Mouse (Mus musculus): ENCODE measurements at regions not wholly inside any gene's neighbourhood (a gene's known extent, or its start where the extent isn't known, plus 50 kb on each side); places are given as distances from the start of the nearest gene placed in this dataset.
A peak's percentile ranks its signal among the peaks of the same experiment; 100 is the strongest.

DNA sequence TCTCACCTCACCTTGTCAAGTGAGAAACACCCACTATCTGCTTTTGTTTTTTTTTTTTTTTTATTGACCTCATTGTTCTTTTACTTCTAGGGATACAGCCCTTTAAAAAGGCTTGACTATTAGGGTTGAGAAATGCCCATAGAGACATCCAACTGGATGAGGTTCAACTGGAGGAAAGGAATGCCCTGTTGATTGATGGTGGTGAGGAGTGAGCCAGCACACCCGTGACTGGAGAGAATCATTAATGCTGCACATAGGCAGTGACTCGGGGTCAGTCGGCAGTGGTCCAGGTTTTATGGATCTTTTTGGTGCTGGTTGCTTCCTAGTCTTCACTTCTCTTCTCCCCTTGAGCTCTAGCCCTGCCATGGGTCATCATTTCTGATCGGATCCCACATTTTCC lies 82.9 kb upstream of the Cryz start:
- no peak for DNase-seq

DNA sequence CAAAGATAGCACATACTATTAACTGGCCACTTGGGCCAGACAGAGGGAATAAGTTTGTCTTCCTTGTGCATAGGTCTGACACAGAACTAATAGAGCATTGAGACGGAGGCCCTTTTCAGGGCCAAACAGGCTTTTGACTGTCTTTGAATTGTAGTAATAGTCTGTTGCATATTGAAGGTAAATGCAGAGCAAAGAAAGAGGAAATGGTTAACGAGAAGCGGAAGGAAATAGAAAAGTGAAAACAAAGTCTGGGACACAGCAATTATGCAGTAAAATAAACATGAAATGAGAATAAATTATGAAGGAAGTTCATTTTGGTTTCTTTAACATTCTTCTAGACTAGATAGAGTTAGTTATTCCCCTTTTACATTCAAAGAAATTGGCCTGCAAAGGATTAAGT lies 86.4 kb upstream of the Cryz start:
- DNase-seq: no peak

DNA sequence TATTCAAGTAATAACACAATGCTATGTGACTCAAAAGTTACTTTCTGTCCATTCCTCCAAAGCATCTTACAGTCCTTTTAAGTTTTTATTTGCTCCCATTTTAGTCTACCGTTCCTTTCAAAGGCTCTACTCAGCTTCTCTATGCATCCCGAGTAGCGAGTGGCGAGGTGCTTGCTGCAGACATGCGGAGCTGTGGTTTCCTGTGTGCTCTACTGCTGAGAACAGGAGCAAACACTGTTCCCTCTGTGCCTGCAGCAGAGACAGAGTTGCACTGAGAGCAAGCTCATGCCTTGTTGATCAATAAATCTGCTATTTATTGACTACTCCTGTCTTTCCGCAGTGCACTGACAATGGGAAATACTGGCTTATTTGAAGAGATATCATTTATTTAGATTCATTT lies 87.1 kb upstream of the Cryz start:
- DNase-seq: no peak

DNA sequence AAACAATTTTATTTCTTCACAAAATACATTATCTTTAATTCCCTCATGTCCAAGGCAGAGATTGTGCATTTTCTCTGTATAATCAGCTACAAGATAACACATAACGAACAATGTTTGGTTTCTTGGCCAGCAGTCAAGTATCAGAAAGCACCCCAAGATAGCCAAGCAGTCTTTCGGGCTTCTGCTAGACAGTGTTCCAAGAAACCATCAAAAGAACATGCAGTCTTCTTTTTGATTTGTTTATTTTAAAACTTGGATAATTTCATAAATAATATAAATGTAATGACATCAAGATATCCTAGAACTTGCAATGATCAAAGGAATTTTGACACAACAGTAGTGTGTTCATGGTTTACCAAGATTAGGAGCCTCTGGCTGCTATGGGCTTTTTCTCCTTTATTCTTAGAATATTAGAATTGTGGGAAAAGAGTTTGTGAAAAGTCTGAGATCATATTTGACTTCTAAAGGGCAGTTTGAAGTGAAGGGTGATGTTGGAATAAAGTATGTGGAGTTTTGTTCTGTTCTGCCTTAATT lies 103.1 kb upstream of the Cryz start:
- DNase-seq: no peak

DNA sequence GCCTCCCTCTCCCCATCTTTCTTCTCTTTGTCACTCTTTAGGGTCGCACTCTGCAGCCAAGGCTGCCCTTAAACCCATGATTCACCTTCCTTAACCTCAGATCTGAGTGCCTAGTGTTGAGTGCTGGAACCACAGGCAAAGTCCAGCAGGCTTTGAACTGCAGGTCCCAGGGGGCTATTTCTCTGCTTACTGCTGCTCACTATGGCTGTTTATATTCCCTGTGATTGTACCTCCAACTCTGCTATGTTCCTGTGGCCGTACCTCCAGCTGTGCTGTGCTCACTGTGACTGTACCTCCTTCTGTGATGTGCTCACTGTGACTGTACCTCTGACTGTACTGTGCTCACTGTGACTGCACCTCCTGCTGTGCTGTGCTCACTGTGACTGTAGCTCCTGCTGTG lies 124.1 kb upstream of the Cryz start:
- DNase-seq: no peak

DNA sequence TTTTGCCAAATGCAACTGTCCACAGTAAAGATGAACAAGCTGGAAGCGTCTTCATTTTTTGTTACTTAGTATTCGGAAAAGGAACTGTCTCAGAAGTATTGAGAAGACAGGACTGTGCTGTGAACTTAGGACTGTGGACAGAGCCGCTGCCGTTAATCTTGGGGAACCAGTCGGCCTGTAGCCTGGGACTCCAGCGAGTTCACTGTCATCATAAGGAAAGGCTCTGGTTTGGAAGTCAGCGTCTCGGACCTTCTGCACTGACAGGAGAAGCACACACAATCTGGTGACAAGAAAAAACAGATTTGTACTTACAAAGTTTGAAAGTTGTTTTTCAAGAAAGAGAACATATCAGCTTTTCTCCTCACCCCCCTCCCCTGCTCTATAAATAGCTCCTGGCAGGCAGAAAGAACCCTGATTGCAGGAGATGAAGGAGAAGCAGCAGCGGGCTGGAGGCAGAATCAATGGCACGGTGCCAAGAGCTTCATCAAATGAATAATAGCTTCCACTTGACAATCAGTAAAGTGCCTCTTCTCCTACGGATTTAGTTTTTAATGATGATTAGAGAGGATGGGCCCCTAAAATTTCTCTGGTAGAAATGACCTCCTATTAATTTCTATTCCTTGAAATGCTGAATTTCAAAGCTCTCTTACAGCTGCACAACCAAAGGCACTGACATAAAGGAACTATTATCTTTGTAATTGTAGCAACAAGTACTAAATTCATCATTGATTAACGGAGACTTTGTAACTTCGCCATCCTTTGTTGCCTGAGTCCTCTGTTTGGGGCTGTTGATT lies 128.7 kb upstream of the Cryz start:
- DNase-seq: peak in 1 of 2 experiments; percentile 46

DNA sequence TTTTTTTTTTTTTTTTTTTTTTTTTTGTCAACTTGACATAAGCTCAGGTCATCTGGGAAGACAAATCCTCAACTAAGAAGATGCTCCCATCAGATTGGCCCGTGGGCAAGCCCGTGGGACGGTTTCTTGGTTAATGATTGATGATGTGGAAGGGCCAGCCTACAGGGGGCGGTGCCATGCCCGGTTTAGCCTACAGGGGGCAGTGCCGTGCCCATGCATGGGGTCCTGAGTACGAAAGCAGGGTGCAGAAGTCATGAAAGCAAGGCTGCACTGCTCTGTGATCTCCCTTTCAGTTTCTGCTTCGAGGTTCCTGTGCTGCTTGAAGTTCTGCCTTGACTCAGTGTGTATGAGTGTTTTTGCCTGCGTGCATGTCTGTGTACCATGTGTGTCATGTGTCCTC lies 127.7 kb upstream of the Lhx8 start:
- DNase-seq: no peak

DNA sequence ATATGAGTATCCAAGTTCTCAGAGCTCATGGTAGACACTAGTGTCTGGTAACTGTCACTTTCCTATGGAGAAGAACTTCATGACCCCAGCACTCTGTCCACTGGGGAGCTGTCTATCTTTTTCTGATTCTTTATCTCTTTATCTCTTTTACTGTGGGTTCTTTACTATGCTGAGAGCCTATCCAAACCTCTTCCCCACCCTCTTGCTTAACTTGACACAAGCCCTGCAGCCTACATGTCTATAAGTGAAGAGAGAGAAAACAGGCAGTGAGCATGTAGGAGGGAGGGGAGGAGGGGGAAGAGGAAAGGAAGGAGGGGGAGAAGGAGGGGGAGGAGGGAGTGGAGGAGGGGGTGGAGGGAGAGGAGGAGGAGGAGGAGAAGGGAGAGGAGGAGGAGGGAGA lies 122.6 kb upstream of the Lhx8 start:
- DNase-seq: no peak

DNA sequence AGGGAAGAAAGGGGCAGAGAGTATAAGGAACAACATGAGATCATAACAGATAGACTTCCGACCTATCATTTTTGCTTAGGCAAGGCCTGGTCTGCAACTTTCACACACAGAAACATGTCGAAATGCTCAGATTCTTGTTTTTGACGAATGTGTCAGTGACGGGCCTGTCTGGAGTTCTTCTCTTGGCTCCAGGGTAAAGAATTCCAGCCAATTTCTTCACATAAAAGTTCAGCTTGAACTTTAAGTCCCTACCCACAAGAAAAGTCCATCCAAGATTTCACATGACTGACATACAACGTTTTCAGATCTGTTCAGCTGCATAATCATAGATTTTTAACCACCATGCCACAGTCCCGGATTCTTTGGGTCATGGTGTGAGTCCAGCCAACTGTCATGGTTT lies 122.1 kb upstream of the Lhx8 start:
- no peak for DNase-seq

DNA sequence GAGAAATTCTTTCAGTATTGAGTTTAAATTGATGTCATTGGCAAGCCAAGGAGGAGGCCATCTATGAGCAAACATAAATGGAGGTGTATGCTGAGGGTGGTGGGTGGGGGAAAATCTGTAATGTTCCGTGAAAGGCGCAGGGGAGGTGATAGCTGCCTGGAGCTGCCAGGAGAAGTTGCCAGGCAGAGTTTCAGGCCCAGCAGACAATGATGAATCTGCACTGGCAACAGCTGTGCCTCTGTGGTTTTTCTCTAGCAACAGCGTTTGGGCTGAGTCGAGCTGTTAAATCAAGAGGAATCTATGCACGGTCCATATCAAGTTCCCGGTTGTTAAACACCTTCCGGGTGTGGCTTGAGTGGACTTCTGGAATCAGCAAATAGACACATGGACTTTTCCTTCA lies 120.7 kb upstream of the Lhx8 start:
- DNase-seq: no peak

DNA sequence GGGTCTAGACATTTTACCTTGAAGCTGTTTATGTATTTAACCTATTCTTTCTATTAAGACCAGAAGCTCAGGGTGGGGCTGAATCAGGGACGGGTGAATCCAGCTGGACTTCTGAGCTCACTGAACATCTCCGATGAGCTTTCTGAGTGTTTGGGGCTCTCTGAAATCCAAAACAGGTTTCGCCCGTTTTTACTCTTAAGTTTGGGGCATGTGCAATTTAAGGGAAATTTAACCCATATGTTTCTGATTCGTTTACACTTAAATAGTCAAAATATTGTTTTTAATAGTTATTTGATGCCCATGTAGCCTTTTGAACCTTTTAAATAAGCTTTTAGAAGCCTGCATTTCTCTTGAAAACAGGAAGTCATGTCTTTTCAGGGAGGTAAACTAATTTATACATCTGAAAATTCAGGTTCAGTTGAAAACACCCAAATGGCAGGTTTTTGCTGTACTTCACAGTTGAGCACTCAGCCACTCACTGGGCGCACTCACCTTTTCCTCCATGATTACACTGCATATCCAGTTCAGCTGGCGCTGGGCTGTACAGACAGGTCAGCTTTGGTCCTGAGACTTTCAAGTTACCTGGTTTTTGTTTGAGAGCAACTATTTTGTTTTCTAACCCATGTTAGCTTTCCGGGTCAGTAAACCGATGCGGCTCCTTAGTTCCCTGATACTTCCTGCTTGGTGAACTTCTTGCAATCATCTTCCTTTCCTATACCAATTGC lies 113.1 kb upstream of the Lhx8 start:
- DNase-seq: no peak

DNA sequence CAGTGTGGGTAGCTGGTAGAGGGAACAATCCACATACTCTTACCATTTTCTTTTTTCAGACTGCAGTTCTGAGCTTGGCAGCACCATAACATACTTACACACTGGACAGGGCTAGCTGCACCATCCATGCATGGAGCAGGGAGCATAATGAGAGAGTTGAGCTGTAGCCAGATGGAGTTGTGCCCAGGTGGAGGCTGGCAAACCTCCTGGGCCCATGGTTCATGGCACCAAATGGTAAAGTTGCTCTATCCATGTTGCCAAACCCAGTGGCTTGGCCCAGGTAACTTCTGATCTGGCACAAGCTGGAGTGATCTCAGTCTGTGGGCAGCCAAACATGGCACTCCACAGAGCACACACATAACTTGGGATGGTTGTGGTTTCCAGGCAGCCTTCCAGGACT lies 111.0 kb upstream of the Lhx8 start:
- DNase-seq: no peak

DNA sequence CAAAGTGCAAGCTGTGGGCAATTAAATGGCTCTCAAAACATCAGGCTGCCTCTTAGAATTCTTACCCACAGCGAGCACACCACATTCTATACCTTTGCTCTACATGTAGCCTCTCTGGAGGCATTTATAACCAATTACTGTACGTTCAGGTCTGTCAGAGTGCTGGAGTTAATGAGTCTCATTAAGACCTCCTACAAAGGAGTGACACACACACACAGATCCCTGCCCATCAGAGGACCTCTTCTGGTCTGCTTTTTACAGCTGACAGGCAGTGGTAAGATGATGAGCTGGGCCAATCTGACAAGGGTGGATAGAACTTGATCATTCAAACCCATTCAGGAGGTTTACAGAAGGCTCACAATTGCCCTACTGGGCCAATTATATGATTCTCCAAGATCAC lies 110.4 kb upstream of the Lhx8 start:
- no peak for DNase-seq

DNA sequence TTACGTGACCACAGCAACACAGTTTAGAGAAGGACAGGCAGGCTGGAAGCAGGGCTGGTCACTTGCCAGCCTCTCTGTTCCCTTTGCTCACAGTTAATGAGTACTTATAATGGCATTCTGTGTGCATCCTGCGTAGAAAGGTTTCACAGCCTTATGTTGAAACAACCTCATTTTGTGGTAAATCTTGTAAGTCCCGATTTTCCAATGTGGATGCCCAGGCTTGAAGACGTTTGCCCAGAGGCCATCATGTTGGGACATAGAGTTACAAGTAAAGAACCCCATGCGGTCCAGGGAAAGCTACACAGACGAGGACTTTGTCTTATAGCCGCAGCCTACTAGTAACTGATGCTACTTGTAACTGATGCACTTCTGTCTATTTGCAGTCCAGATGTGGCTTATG lies 100.4 kb upstream of the Lhx8 start:
- DNase-seq: no peak

DNA sequence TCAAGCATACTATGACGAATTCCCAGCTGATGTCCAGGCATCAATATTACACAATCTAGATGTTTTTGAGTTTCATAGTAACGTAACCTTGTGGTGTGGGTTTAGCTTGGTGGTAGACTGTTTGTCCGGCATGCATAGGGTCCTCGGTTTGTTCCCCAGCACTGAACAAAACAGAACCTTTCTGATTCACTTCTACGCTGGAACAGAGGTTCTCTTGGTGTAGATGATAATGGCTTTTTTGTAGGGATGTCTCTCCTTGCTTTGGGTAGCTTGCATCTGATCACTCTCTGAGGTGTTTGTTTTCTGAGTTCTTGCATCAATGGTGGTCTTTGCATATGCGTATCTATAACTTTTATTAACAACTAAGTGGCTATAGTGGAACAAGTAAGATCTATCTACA lies 99.2 kb upstream of the Lhx8 start:
- no peak for DNase-seq

DNA sequence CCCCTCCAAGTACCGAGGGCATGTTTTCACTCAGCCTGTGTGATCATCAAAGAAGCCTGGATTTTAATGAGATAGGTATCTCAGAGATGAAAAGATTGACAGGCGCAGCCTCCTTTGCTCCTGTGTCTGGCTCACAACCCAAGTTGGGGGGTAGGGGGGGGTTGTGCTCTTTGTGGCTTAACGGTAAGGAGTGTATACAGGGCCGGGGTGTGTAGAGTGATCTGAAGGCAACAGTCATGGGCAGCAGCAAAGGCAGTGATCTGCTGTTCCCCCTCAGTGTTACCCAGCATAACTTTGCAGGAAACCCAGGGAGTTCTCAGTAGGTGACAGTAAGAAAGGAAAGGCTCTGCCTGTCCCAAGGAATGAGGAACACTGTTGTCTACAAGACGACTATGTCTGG lies 94.1 kb upstream of the Lhx8 start:
- no peak for DNase-seq

DNA sequence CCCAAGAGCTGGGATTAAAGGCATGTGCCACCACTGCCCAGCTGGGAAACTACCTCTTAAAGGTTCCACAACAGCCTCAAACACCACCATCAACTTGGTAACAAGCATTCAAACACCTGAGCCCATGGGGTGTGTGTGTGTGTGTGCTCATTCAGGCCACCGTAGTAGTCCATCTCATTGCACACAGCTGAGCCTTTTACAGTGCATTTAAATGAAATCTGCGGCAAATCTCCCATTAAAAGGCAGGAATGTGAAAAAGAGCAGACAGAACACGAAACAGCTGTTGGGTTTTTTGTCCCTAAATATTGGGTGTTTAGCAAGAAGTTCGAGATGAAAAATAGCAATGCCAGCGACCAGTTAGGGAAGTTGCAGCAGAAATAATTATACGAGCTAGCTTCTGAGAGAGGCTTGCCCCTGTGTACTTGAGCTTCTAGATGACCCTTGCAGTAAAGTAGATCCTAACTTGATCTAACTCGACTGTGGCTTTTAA lies 91.0 kb upstream of the Lhx8 start:
- no peak for DNase-seq

DNA sequence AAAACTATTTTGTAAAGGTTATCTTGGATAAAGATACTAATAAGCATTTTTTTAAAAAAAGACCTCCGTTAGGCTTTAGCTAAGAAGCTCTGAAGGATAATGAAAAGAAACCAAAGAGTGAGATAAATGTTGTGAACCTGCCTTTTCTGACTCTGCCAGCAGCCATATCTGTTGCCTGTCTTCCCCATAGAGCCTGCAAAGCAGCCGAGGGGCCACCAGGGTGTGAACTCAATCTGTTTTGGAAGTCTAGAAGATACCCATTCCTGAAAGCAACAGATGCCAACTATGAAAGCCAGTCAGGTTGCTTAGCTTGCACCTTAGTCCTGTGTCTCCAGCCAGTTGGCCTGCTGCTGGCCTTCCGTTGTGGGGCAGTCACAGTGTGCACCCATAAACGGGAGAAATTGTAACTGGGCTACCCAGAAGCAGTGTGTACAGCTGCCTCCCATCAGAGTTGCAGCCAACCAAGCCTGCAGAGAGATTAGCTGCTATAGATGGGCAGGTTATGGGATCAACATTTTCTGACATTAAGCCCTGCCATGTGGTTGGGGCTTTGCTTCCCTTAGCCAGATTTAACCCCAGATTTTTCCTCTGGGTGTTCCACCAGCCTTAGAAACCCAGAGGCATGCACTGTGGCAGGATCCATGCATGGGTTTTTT lies 87.8 kb upstream of the Lhx8 start:
- DNase-seq: no peak

DNA sequence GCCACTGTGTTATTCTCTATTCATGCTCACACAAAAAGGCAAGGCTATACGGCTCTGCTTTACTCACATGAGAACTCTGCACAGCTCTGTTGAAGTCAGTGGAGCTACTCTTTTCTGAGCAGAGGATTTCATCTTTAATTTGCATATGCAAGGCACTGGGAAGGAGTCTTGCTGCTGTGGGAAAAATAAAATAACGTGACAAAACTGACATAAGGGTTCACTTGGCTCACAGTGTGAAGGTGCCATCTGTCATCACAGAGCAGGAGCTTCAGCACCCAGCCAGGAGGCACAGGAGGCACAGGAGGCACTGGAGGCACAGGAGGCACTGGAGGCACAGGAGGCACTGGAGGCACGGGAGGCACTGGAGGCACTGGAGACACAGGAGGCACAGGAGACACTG lies 83.9 kb upstream of the Lhx8 start:
- DNase-seq: no peak

DNA sequence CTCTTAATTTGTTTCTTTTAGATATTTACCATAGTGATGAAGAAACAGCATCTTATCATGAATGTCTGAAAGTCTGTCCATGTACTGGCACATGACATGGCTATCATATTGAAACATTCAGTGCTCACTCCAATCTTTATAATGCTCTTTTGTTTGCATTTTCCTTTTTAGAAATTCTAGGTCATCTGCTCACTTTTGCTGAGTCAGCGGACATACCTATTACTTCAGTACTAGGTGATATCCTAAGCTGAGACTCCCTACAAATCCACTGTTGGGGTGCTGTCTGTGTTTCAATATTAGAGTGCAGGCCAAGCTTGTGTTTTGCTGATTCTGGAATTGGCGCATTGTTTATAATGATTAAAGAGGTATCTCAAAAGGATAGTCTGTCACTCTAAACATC lies 79.8 kb upstream of the Lhx8 start:
- DNase-seq: no peak

DNA sequence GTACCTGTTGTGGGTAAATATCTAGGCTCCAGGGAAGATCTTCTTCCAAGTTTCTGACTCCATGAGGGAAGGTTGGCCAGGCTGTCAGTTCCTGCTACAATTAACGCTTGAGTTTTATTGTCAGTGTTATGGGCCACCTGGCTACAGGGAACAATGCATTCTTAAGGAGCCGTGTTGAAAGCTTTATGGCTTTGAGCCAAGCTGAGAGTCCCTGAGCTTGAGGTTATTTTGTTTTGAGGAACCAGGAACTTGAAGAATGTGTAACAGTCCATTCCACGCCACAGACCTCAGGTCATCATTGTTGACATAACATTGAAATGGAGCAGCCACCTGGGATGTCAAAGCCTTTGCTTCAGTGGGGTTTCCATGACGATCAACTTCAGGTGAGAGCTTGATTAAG lies 71.6 kb upstream of the Lhx8 start:
- DNase-seq: no peak

DNA sequence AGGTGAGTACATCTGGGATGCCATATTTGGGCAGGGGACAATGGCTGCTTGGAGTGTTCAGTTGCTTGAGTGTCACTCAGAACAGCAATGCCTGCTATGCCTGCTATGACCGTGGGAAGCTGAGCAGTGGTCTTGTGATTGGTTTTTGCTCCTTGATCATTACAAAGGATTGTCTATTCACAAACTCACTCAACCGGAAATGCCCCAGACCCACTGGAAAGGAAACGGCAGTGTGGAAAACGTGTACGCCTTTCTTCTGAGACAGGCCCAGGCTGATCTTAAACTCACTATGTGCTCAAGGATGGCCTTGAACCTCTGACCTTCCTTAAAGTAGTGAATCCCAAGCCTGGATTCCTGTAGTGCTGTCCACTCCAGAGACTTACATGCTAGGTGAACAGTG lies 63.2 kb upstream of the Lhx8 start:
- no peak for DNase-seq

DNA sequence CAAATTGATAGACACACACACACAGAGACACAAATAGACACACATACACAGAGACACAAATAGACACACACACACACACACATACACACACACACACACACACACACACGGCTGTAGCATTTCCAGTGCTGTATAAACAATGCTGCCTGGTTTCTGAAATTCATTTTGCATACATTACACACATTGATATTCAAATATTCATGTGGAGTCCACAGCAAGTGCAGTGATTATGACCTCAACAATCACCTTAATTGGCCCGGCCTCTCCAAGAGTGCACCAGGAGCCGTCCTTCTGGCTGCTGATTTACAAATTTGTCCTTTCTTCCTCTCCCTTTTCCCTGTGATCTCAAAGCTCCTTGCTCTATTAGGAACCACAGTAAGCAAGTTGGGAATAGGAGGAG lies 61.2 kb upstream of the Lhx8 start:
- no peak for DNase-seq

DNA sequence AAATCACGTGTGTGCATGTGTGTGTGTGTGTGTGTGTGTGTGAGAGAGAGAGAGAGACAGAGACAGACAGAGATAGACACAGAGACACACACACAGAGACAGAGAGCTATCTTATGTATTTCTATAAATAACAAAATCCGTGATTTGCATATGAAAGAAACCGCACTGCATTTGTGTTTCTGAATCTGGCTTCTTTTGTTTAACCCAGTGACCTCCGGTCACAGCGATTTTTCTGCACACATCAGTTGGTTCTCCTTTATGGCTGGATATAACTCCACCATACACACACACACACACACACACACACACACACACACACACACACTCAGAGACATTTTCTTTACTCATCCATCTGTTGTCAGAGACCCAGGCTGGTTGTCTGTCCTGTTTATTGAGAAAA lies 58.2 kb upstream of the Lhx8 start:
- DNase-seq: no peak
